Mouse (Mus musculus): Measurements from ENCODE around the gene Spon1.

- TF ChIP-seq POLR2A (IDR thresholded peaks at IDR 0.05; ENCODE audit: low read depth, low read length) = no peak
- TF ChIP-seq CTCF (IDR thresholded peaks at IDR 0.05; ENCODE audit: extremely low read depth, insufficient read depth, insufficient read length, insufficient replicate concordance) = no peak
Observed at GRCm38 (mm10) chr7:114063534-114063933, 297.7 kb downstream of the Spon1 start.
